Comparison of ENCODE assay signal across 11 mouse cellular contexts in genomic region chr8:94354069-94354531, GRCm38 (mm10). TPM values are rescaled to one million over a fixed set of nuclear protein-coding genes. Genes with fewer than 3 reads are reported as not detected.
A peak's percentile ranks its signal among the peaks of the same experiment; 100 is the strongest.
DNase-seq lines count a peak whose midpoint lies in the region; ATAC-seq and TF ChIP-seq lines count a peak whose summit lies in the region.
"Had no signal": no experiment of that assay in that cellular context is flagged by ENCODE, and none has a peak within 500 bp of the region (broad histone marks: within the 10 kb centered on the region; RNA-seq: fewer than 3 reads in every experiment).

No protein-coding gene starts in this region.

- H3K4me1 ChIP-seq in liver, adult 2 months (ENCODE audit: control insufficient read depth, insufficient read depth, low read length), result peaks cover 18% of the 10 kb centered on the region
- no peaks in the 10 kb centered on the region for H3K4me1 ChIP-seq in liver, embryonic 11.5 days (replicated peaks; ENCODE audit: control insufficient read depth, insufficient read depth, low read length)
- H3K4me1 ChIP-seq in intestine, embryonic 15.5 days (replicated peaks), result 0 out of 2 replicates have a peak, but pooled peaks cover 3% of the 10 kb centered on the region
- no peaks in the 10 kb centered on the region; the same call in 1 of the 2 replicates for H3K4me1 ChIP-seq in liver, embryonic 13.5 days (replicated peaks)
- peaks cover 3% of the 10 kb centered on the region; the same call in 1 of the 2 replicates for H3K4me1 ChIP-seq in neural tube, embryonic 15.5 days

- ATAC-seq in liver, embryonic 11.5 days (replicated peaks; ENCODE audit: low FRiP score), result no peak
- peak; percentile 90 for ATAC-seq in intestine, embryonic 15.5 days
- ATAC-seq in liver, embryonic 13.5 days (ENCODE audit: low read depth), result peak; percentile 39
- peak; percentile 62 for ATAC-seq in neutrophil, adult 5-6 weeks (ENCODE audit: extremely low read depth, insufficient number of reproducible peaks, low FRiP score, poor library complexity, severe bottlenecking)
- ATAC-seq in neural tube, embryonic 15.5 days (ENCODE audit: low FRiP score), result no peak

- WGBS in liver, adult 2 months, result 20% methylated on average over 7 of the region's 7 CpGs
- WGBS in liver, embryonic 11.5 days, result 66% methylated on average over 7 of the region's 7 CpGs
- WGBS in intestine, embryonic 15.5 days, result 53% methylated on average over 7 of the region's 7 CpGs
- WGBS in liver, embryonic 13.5 days (ENCODE audit: insufficient replicate concordance), result 58% methylated on average over 7 of the region's 7 CpGs
- 86% methylated on average over 7 of the region's 7 CpGs for whole genome bisulfite sequencing in neural tube, embryonic 15.5 days

- no peak overlapping the region for H3K4me2 ChIP-seq in liver, embryonic 11.5 days
- H3K4me2 ChIP-seq in intestine, embryonic 15.5 days (replicated peaks), result no peak overlapping the region
- H3K4me2 ChIP-seq in liver, embryonic 13.5 days, result no peak overlapping the region
- H3K4me2 ChIP-seq in neural tube, embryonic 15.5 days, result no peak overlapping the region

- H3K27ac ChIP-seq in liver, adult 2 months (replicated peaks; ENCODE audit: insufficient read depth, low read depth, low read length), result peak overlapping the region; percentile 99
- H3K27ac ChIP-seq in liver, embryonic 11.5 days (ENCODE audit: low read depth, low read length), result no peak overlapping the region
- H3K27ac ChIP-seq in intestine, embryonic 15.5 days, result peak overlapping the region; percentile 61
- H3K27ac ChIP-seq in liver, embryonic 13.5 days, result peak overlapping the region; percentile 71
- H3K27ac ChIP-seq in neural tube, embryonic 15.5 days (replicated peaks), result no peak overlapping the region

- H3K4me3 ChIP-seq in liver, adult 2 months (ENCODE audit: insufficient read depth, low read depth, low read length), result peak overlapping the region; percentile 6; the same call in 1 of the 2 replicates
- H3K4me3 ChIP-seq in liver, embryonic 11.5 days (ENCODE audit: low read depth, low read length), result no peak overlapping the region
- no peak overlapping the region for H3K4me3 ChIP-seq in intestine, embryonic 15.5 days (replicated peaks)
- no peak overlapping the region for H3K4me3 ChIP-seq in liver, embryonic 13.5 days (replicated peaks)
- no peak overlapping the region for H3K4me3 ChIP-seq in neural tube, embryonic 15.5 days (replicated peaks)

- H3K27me3 ChIP-seq in liver, adult 2 months (ENCODE audit: control insufficient read depth, insufficient read depth, low read length), result no peaks in the 10 kb centered on the region
- no peaks in the 10 kb centered on the region for H3K27me3 ChIP-seq in liver, embryonic 11.5 days (replicated peaks; ENCODE audit: control insufficient read depth, insufficient read depth, low read length)
- H3K27me3 ChIP-seq in intestine, embryonic 15.5 days (replicated peaks), result no peaks in the 10 kb centered on the region
- 0 out of 2 replicates have a peak, but pooled peaks cover 3% of the 10 kb centered on the region for H3K27me3 ChIP-seq in liver, embryonic 13.5 days
- H3K27me3 ChIP-seq in neural tube, embryonic 15.5 days (replicated peaks), result no peaks in the 10 kb centered on the region

- no peaks in the 10 kb centered on the region for H3K36me3 ChIP-seq in liver, adult 2 months (ENCODE audit: control insufficient read depth, insufficient read depth, low read length)
- H3K36me3 ChIP-seq in liver, embryonic 11.5 days (ENCODE audit: control insufficient read depth, insufficient read depth, low read length), result no peaks in the 10 kb centered on the region
- H3K36me3 ChIP-seq in intestine, embryonic 15.5 days, result no peaks in the 10 kb centered on the region
- no peaks in the 10 kb centered on the region for H3K36me3 ChIP-seq in liver, embryonic 13.5 days
- no peaks in the 10 kb centered on the region for H3K36me3 ChIP-seq in neural tube, embryonic 15.5 days

- no peaks in the 10 kb centered on the region for H3K9me3 ChIP-seq in liver, embryonic 11.5 days (ENCODE audit: control insufficient read depth, low read length)
- no peaks in the 10 kb centered on the region for H3K9me3 ChIP-seq in intestine, embryonic 15.5 days
- no peaks in the 10 kb centered on the region for H3K9me3 ChIP-seq in liver, embryonic 13.5 days (replicated peaks)
- no peaks in the 10 kb centered on the region for H3K9me3 ChIP-seq in neural tube, embryonic 15.5 days (replicated peaks)

- no peaks in the 10 kb centered on the region for H3K79me2 ChIP-seq in liver, adult 2 months (ENCODE audit: control insufficient read depth, insufficient read depth, low read length)

- no peak for TF ChIP-seq POLR2A in liver, adult 2 months (IDR thresholded peaks at IDR 0.05; ENCODE audit: extremely low read depth, insufficient read depth, low read length)

- peak; percentile 100 for DNase-seq in liver, adult 2 months (ENCODE audit: extremely low read depth, low read depth, low spot score)
- DNase-seq in liver, embryonic 11.5 days (ENCODE audit: low spot score), result no peak
- no peak for DNase-seq in liver, embryonic 13.5 days
- no peak for DNase-seq in adrenal gland, postnatal 10 days
- DNase-seq in frontal cortex, adult 2 months (ENCODE audit: extremely low spot score in 1 of 2, low spot score in 1 of 2), result no peak
- DNase-seq: cerebellum, postnatal 10 days; gastrocnemius, postnatal 36 days; right cerebral cortex, adult 18-20 months had no signal

- no peak for TF ChIP-seq CTCF in liver, adult 2 months (IDR thresholded peaks at IDR 0.05; ENCODE audit: low read depth, low read length)

- H3K9ac ChIP-seq in liver, adult 2 months (ENCODE audit: low read depth, low read length), result peak overlapping the region; percentile 72
- no peak overlapping the region for H3K9ac ChIP-seq in liver, embryonic 11.5 days (ENCODE audit: low read depth, low read length)
- no peak overlapping the region for H3K9ac ChIP-seq in intestine, embryonic 15.5 days
- H3K9ac ChIP-seq in liver, embryonic 13.5 days, result no peak overlapping the region
- no peak overlapping the region for H3K9ac ChIP-seq in neural tube, embryonic 15.5 days (replicated peaks)

RNA-seq across cellular contexts. Expression of gene Slc12a3, which starts 25.1 kb away (rescaled TPM):
- 0.18 and 0.47 TPM in 2 replicates for total RNA-seq in liver, adult 2 months (2014; rRNA removed)
- 0.04 and 0.05 TPM in 2 replicates for polyA plus RNA-seq in liver, adult 2 months (2012; rRNA removed)
- polyA plus RNA-seq in liver, embryonic 11.5 days (2014; fragmentation: Nextera tagmentation; extraction: Ambion mirVana), result not detected in 2 replicates
- 0.06 and 0.10 TPM in 2 replicates for polyA plus RNA-seq in intestine, embryonic 15.5 days (2015; fragmentation: Nextera tagmentation; extraction: Ambion mirVana)
- polyA plus RNA-seq in liver, embryonic 13.5 days (2015; fragmentation: Nextera tagmentation; extraction: Ambion mirVana), result not detected in 2 replicates
- 0.86 and 3.1 TPM in 2 replicates for total RNA-seq in neutrophil, adult 5-6 weeks (2017)
- total RNA-seq in adrenal gland, postnatal 10 days (2021), result under 1 TPM; 0.12 to 0.24 TPM
- polyA plus RNA-seq in frontal cortex, adult 2 months (2012; rRNA removed), result 0.92 and 1.2 TPM in 2 replicates
- 0.10 and 0.23 TPM in 2 replicates for polyA plus RNA-seq in neural tube, embryonic 15.5 days (2015; fragmentation: Nextera tagmentation; extraction: Ambion mirVana)
- total RNA-seq: gastrocnemius, postnatal 36 days had no signal

RNA-seq across cellular contexts. Expression of gene Herpud1, which starts 32.1 kb away (rescaled TPM):
- 575 and 759 TPM in 2 replicates for total RNA-seq in liver, adult 2 months (2014; rRNA removed)
- 421 and 468 TPM in 2 replicates for polyA plus RNA-seq in liver, adult 2 months (2012; rRNA removed)
- 110 and 115 TPM in 2 replicates for polyA plus RNA-seq in liver, embryonic 11.5 days (2014; fragmentation: Nextera tagmentation; extraction: Ambion mirVana)
- 115 and 138 TPM in 2 replicates for polyA plus RNA-seq in intestine, embryonic 15.5 days (2015; fragmentation: Nextera tagmentation; extraction: Ambion mirVana)
- 78.4 and 84.2 TPM in 2 replicates for polyA plus RNA-seq in liver, embryonic 13.5 days (2015; fragmentation: Nextera tagmentation; extraction: Ambion mirVana)
- total RNA-seq in neutrophil, adult 5-6 weeks (2017), result 142 and 154 TPM in 2 replicates
- 100 to 1,000 TPM in 1 of 2 experiments, 10 to 100 TPM in 1; 93.9 to 145 TPM for total RNA-seq in adrenal gland, postnatal 10 days (2021)
- polyA plus RNA-seq in frontal cortex, adult 2 months (2012; rRNA removed), result 72.2 and 80.0 TPM in 2 replicates
- polyA plus RNA-seq in neural tube, embryonic 15.5 days (2015; fragmentation: Nextera tagmentation; extraction: Ambion mirVana), result 70.8 and 75.5 TPM in 2 replicates

Comparison
In these comparisons a context has a peak if more than half of its experiments do, and no peak if none do; other contexts are left out.
1. H3K27ac ChIP-seq: peak in liver, adult 2 months (single experiment), intestine, embryonic 15.5 days (single experiment) and liver, embryonic 13.5 days (single experiment); none in liver, embryonic 11.5 days (single experiment) and neural tube, embryonic 15.5 days (single experiment).
2. ATAC-seq: peak in intestine, embryonic 15.5 days (single experiment), liver, embryonic 13.5 days (single experiment) and neutrophil, adult 5-6 weeks (single experiment); none in liver, embryonic 11.5 days (single experiment) and neural tube, embryonic 15.5 days (single experiment).